Mouse (Mus musculus) small intestine, adult 2 months (tissue): ENCODE measurements around the gene Tlr13. TPM values are rescaled to one million over a fixed set of nuclear protein-coding genes. Genes with fewer than 3 reads are reported as not detected.

Source experiments
- H3K27ac ChIP-seq: fragments of 200-500 bp; 2 replicates; pipeline ENCODE4 v1.5.1; 2012; ENCODE audit warnings: low read depth, low read length, control low read depth, inconsistent platforms; ENCODE audit not compliant: insufficient read depth
- H3K27me3 ChIP-seq: fragments of 200-500 bp; 2 replicates; pipeline ENCODE4 v1.6.1; 2012; ENCODE audit warnings: mild to moderate bottlenecking, moderate library complexity, low read length, inconsistent platforms; ENCODE audit not compliant: control insufficient read depth, insufficient read depth
- H3K36me3 ChIP-seq: fragments of 200-500 bp; 2 replicates; pipeline ENCODE4 v1.6.1; 2012; ENCODE audit warnings: mild to moderate bottlenecking, low read length, control low read depth, inconsistent platforms; ENCODE audit not compliant: control insufficient read depth, insufficient read depth
- H3K4me1 ChIP-seq: fragments of 200-500 bp; 2 replicates; pipeline ENCODE4 v1.6.1; 2012; ENCODE audit warnings: low read length, inconsistent platforms, mixed read lengths; ENCODE audit not compliant: control insufficient read depth, insufficient read depth, insufficient read length
- H3K4me3 ChIP-seq: fragments of 200-500 bp; 2 replicates; pipeline ENCODE4 v1.5.1; 2012; ENCODE audit warnings: low read depth, mild to moderate bottlenecking, control low read depth, inconsistent platforms, low read length, moderate library complexity
- CTCF ChIP-seq: fragments of 200-500 bp; IDR thresholded peaks from 2 replicates; pipeline ENCODE4 v1.5.1; 2012; ENCODE audit warnings: low read depth, mild to moderate bottlenecking, control low read depth, inconsistent platforms, low read length, moderate library complexity, mixed read lengths; ENCODE audit not compliant: insufficient replicate concordance, insufficient read length; ENCODE audit errors: extremely low read depth
- POLR2A ChIP-seq: fragments of 200-500 bp; IDR thresholded peaks from 2 replicates; pipeline ENCODE4 v1.6.1; 2012; ENCODE audit warnings: low read depth, mild to moderate bottlenecking, control low read depth, inconsistent platforms, low read length, moderate library complexity
- WGBS: fragments of 180-500 bp; shearing (Covaris S2); methylation state at CpG from one replicate; pipeline ENCODE4 v1.1.7; 2018; 5-methylcytosine and 5-hydroxymethylcytosine counted together
- polyA plus RNA-seq: library from polyadenylated mRNA; depleted of rRNA; stranded (reverse); fragments of >200 nt; gene quantifications from 2 replicates; pipeline ENCODE4 v1.2.3, GENCODE M21; 2012; rRNA removed

The Tlr13 gene
- polyA plus RNA-seq, 1 experiment = 0.30 TPM

DNA sequence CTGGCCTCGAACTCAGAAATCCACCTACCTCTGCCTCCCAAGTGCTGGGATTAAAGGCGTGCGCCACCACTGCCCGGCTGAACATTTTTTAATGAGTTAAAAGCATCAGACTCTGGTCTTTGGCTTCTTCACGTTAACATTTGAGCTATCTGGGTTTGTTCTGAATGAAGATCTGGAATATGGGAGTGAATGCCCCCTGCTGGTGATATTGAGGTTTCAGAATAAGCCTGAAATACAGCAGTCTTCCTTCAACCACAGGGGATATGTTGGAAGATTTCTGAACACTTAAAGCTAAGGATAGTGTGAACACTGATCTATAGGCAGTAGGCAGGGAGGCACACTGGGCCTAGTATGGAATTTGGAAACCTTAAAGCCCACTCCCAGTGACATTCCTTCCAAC, 55.9 kb downstream of the Tlr13 start:
- Histone ChIP-seq H3K27me3 (no peaks in the 10 kb centered on the region), H3K27ac (no peak overlapping the region), H3K4me1 (no peaks in the 10 kb centered on the region), H3K36me3 (peaks cover 53% of the 10 kb centered on the region), H3K4me3 (no peak overlapping the region)
- TF ChIP-seq POLR2A (no peak), CTCF (no peak)
- WGBS = 80% methylated on average over 5 of the region's 5 CpGs

DNA sequence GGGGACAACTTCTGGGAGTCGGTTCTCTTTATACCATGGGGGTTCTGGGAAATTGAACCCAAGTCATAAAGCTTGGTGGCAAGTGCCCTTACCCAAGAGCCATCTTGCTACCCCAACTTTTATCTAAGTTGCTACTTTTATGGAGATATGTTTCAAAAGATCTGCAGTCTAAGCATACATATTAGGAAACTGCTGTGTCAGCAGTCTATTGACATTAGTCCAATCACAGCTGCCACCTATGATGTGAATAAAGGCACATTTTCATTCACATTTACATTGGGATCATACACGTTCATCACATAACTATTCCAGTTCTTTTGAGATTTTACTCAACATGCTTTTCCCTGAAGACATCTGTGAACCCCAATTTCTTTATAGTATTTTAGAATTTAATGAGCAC, 66.1 kb downstream of the Tlr13 start:
- Histone ChIP-seq H3K27ac (no peak overlapping the region), H3K4me1 (no peaks in the 10 kb centered on the region), H3K36me3 (peaks cover 2% of the 10 kb centered on the region; the same call in 1 of the 2 replicates), H3K4me3 (no peak overlapping the region), H3K27me3 (no peaks in the 10 kb centered on the region)
- 83% methylated on average over 2 of the region's 2 CpGs for whole genome bisulfite sequencing
- no peak for TF ChIP-seq CTCF
- no peak for TF ChIP-seq POLR2A

Other genes with a start within 250 kb of the Tlr13 start
- 4.7 and 13.9 TPM in 2 replicates for gene Atrx, start 213.8 kb upstream of the Tlr13 start, polyA plus RNA-seq
- gene Magt1, start 131.3 kb upstream of the Tlr13 start, polyA plus RNA-seq = 1.6 and 2.5 TPM in 2 replicates
- 299 and 339 TPM in 2 replicates for gene Cox7b, start 127.5 kb upstream of the Tlr13 start, polyA plus RNA-seq
- gene Atp7a, start 115.9 kb upstream of the Tlr13 start, polyA plus RNA-seq = 0.67 and 1.0 TPM in 2 replicates
- gene Pgk1, start 43.9 kb downstream of the Tlr13 start, polyA plus RNA-seq = 50.7 and 67.9 TPM in 2 replicates
- gene Taf9b, start 78.0 kb downstream of the Tlr13 start, polyA plus RNA-seq = 0.23 and 0.62 TPM in 2 replicates
- gene Fnd3c2, start 112.2 kb downstream of the Tlr13 start, polyA plus RNA-seq = not detected in 2 replicates